Mouse (Mus musculus): ENCODE measurements around the gene Gm4559. TPM values are rescaled to one million over a fixed set of nuclear protein-coding genes. Genes with fewer than 3 reads are reported as not detected.
"Not testable (repeated sequence)": the region's sequence is repeated elsewhere in the genome, so short reads cannot be mapped to it uniquely, and the experiment has no call there.

Gm4559 gene
- polyA plus RNA-seq, 1 experiment from 2014 or later, result not detected

GRCm38 (mm10) chr7:142295418-142295817 lies 21.3 kb upstream of the Gm4559 start:
- Histone ChIP-seq H3K27me3 (replicated peaks; ENCODE audit: insufficient read depth, low read length) (no peaks in the 10 kb centered on the region), H3K9me3 (ENCODE audit: low read length) (no peaks in the 10 kb centered on the region), H3K4me1 (ENCODE audit: insufficient read depth, low read depth, low read length) (no peaks in the 10 kb centered on the region), H3K36me3 (ENCODE audit: insufficient read depth, low read length) (no peaks in the 10 kb centered on the region), H3K27ac (ENCODE audit: low read length) (no peak overlapping the region), H3K4me3 (ENCODE audit: low read depth, low read length) (no peak overlapping the region), H3K4me2 (replicated peaks; ENCODE audit: low read depth, low read length) (no peak overlapping the region), H3K9ac (replicated peaks; ENCODE audit: low read depth) (no peak overlapping the region)
- no peak for ATAC-seq
- no peak for DNase-seq (ENCODE audit: low spot score)
- peak; percentile 35 for TF ChIP-seq CTCF (IDR thresholded peaks at IDR 0.05)
- no peak for TF ChIP-seq EP300 (IDR thresholded peaks at IDR 0.05)

- H3K27me3 ChIP-seq (replicated peaks; ENCODE audit: insufficient read depth, low read length); H3K4me1 ChIP-seq (ENCODE audit: insufficient read depth, low read depth, low read length); H3K36me3 ChIP-seq (ENCODE audit: insufficient read depth, low read length); H3K4me3 ChIP-seq (ENCODE audit: low read depth, low read length); H3K4me2 ChIP-seq (replicated peaks; ENCODE audit: low read depth, low read length); H3K9me3 ChIP-seq (ENCODE audit: low read length); H3K9ac ChIP-seq (replicated peaks; ENCODE audit: low read depth); H3K27ac ChIP-seq (ENCODE audit: low read length): not testable (repeated sequence)
- 3% methylated on average over 2 of the region's 2 CpGs for WGBS
- DNase-seq (ENCODE audit: low spot score) (peak; percentile 70), ATAC-seq (peak; percentile 83)
- peak; percentile 77 for TF ChIP-seq CTCF (IDR thresholded peaks at IDR 0.05)
Measured at GRCm38 (mm10) chr7:142293851-142294250, 19.7 kb upstream of the Gm4559 start.

GRCm38 (mm10) chr7:142285910-142286612 lies 11.9 kb upstream of the Gm4559 start:
- not testable (repeated sequence) for ATAC-seq; H3K27me3 ChIP-seq (replicated peaks; ENCODE audit: insufficient read depth, low read length); H3K4me3 ChIP-seq (ENCODE audit: low read depth, low read length); H3K36me3 ChIP-seq (ENCODE audit: insufficient read depth, low read length); H3K4me2 ChIP-seq (replicated peaks; ENCODE audit: low read depth, low read length); H3K9ac ChIP-seq (replicated peaks; ENCODE audit: low read depth); H3K27ac ChIP-seq (ENCODE audit: low read length); H3K9me3 ChIP-seq (ENCODE audit: low read length); H3K4me1 ChIP-seq (ENCODE audit: insufficient read depth, low read depth, low read length)
- peak; percentile 50 for DNase-seq (ENCODE audit: low spot score)
- 42% methylated on average over 9 of the region's 9 CpGs for WGBS
- TF ChIP-seq EP300 (IDR thresholded peaks at IDR 0.05), result peak; percentile 61; the same call in 1 of the 2 replicates

- Histone ChIP-seq H3K4me2 (replicated peaks; ENCODE audit: low read depth, low read length) (peak overlapping the region; percentile 77), H3K4me1 (ENCODE audit: insufficient read depth, low read depth, low read length) (no peaks in the 10 kb centered on the region), H3K9ac (replicated peaks; ENCODE audit: low read depth) (no peak overlapping the region), H3K4me3 (ENCODE audit: low read depth, low read length) (no peak overlapping the region; the same call in 1 of the 2 replicates), H3K36me3 (ENCODE audit: insufficient read depth, low read length) (no peaks in the 10 kb centered on the region), H3K9me3 (ENCODE audit: low read length) (no peaks in the 10 kb centered on the region), H3K27me3 (replicated peaks; ENCODE audit: insufficient read depth, low read length) (no peaks in the 10 kb centered on the region), H3K27ac (ENCODE audit: low read length) (0 out of 2 replicates have a peak overlapping the region, but pooled peaks have one; percentile 20)
- WGBS, result 16% methylated on average over 23 of the region's 23 CpGs
- ATAC-seq, result peak; percentile 60
- DNase-seq (ENCODE audit: low spot score), result peak; percentile 54
- TF ChIP-seq CTCF (IDR thresholded peaks at IDR 0.05), result peak; percentile 62
- 0 out of 2 replicates have a peak, but pooled peaks have one; percentile 3 for TF ChIP-seq EP300 (IDR thresholded peaks at IDR 0.05)
Measured at GRCm38 (mm10) chr7:142285130-142285835, 11.1 kb upstream of the Gm4559 start.

- ATAC-seq (peak; percentile 83), DNase-seq (ENCODE audit: low spot score) (peak; percentile 94)
- peak overlapping the region; percentile 77 for H3K4me2 ChIP-seq (replicated peaks; ENCODE audit: low read depth, low read length)
- H3K36me3 ChIP-seq (ENCODE audit: insufficient read depth, low read length), result no peaks in the 10 kb centered on the region
- H3K4me1 ChIP-seq (ENCODE audit: insufficient read depth, low read depth, low read length), result no peaks in the 10 kb centered on the region
- H3K27me3 ChIP-seq (replicated peaks; ENCODE audit: insufficient read depth, low read length), result no peaks in the 10 kb centered on the region
- peak overlapping the region; percentile 50 for H3K9ac ChIP-seq (replicated peaks; ENCODE audit: low read depth)
- H3K9me3 ChIP-seq (ENCODE audit: low read length), result no peaks in the 10 kb centered on the region
- WGBS, result under 1% methylated on average over 19 of the region's 19 CpGs
- H3K27ac ChIP-seq (ENCODE audit: low read length), result peak overlapping the region; percentile 68
- peak overlapping the region; percentile 51 for H3K4me3 ChIP-seq (ENCODE audit: low read depth, low read length)
- TF ChIP-seq EP300 (IDR thresholded peaks at IDR 0.05), result peak; percentile 38; the same call in 1 of the 2 replicates
- peak; percentile 81 for TF ChIP-seq CTCF (IDR thresholded peaks at IDR 0.05)
Measured at GRCm38 (mm10) chr7:142284615-142285080, 10.5 kb upstream of the Gm4559 start.

- Histone ChIP-seq H3K9me3 (ENCODE audit: low read length) (no peaks in the 10 kb centered on the region), H3K4me2 (replicated peaks; ENCODE audit: low read depth, low read length) (peak overlapping the region; percentile 77), H3K27me3 (replicated peaks; ENCODE audit: insufficient read depth, low read length) (no peaks in the 10 kb centered on the region), H3K36me3 (ENCODE audit: insufficient read depth, low read length) (no peaks in the 10 kb centered on the region), H3K4me1 (ENCODE audit: insufficient read depth, low read depth, low read length) (no peaks in the 10 kb centered on the region), H3K9ac (replicated peaks; ENCODE audit: low read depth) (peak overlapping the region; percentile 50), H3K27ac (ENCODE audit: low read length) (peak overlapping the region; percentile 68), H3K4me3 (ENCODE audit: low read depth, low read length) (peak overlapping the region; percentile 51)
- ATAC-seq, result peak; percentile 76
- no peak; the same call in 1 of the 2 replicates for TF ChIP-seq EP300 (IDR thresholded peaks at IDR 0.05)
- peak; percentile 41 for TF ChIP-seq CTCF (IDR thresholded peaks at IDR 0.05)
- DNase-seq (ENCODE audit: low spot score), result peak; percentile 71
- under 1% methylated on average over 38 of the region's 38 CpGs for WGBS
Measured at GRCm38 (mm10) chr7:142284023-142284591, 9.9 kb upstream of the Gm4559 start.

- not testable (repeated sequence) for H3K9me3 ChIP-seq (ENCODE audit: low read length); H3K27ac ChIP-seq (ENCODE audit: low read length); DNase-seq (ENCODE audit: low spot score); H3K4me2 ChIP-seq (replicated peaks; ENCODE audit: low read depth, low read length); H3K27me3 ChIP-seq (replicated peaks; ENCODE audit: insufficient read depth, low read length); H3K4me3 ChIP-seq (ENCODE audit: low read depth, low read length); H3K9ac ChIP-seq (replicated peaks; ENCODE audit: low read depth); H3K36me3 ChIP-seq (ENCODE audit: insufficient read depth, low read length); ATAC-seq; H3K4me1 ChIP-seq (ENCODE audit: insufficient read depth, low read depth, low read length)
- WGBS, result 37% methylated on average over 2 of the region's 2 CpGs
Measured at GRCm38 (mm10) chr7:142282847-142283246, 8.7 kb upstream of the Gm4559 start.
